Mouse (Mus musculus) neural tube, embryonic 11.5 days (tissue): ENCODE data around the gene Adipor2. TPM values are rescaled to one million over a fixed set of nuclear protein-coding genes. Genes with fewer than 3 reads are reported as not detected.
"Not testable (repeated sequence)": the region's sequence is repeated elsewhere in the genome, so short reads cannot be mapped to it uniquely, and the experiment has no call there.

Experiments used
- ATAC-seq: fragments of 200-750 bp; cut with Nextera tagmentation; 2 replicates; pipeline ENCODE4 v1.8.0; 2017; ENCODE audit warnings: moderate number of reproducible peaks, mild to moderate bottlenecking, moderate TSS enrichment, moderate library complexity; ENCODE audit not compliant: insufficient read depth, low FRiP score, low TSS enrichment
- DNase-seq: peaks from one replicate; pipeline ENCODE4 v3.0.0-alpha.2; 2015; ENCODE audit warnings: low spot score
- H3K27ac ChIP-seq: fragments of 300-500 bp; sonication (generic); 2 replicates; pipeline ENCODE4 v1.5.1; 2014; ENCODE audit warnings: low read depth, mild to moderate bottlenecking, low read length
- H3K27me3 ChIP-seq: fragments of 300-500 bp; sonication (generic); 2 replicates; pipeline ENCODE4 v1.6.1; 2014; ENCODE audit warnings: mild to moderate bottlenecking, low read length, mixed read lengths; ENCODE audit not compliant: control insufficient read depth, insufficient read depth
- H3K36me3 ChIP-seq: fragments of 300-500 bp; sonication (generic); 2 replicates; pipeline ENCODE4 v1.6.1; 2014; ENCODE audit warnings: mild to moderate bottlenecking, low read length, moderate library complexity, mixed read lengths; ENCODE audit not compliant: control insufficient read depth, insufficient read depth
- H3K4me1 ChIP-seq: fragments of 300-500 bp; sonication (generic); 2 replicates; pipeline ENCODE4 v1.6.1; 2014; ENCODE audit warnings: low read length, mixed read lengths; ENCODE audit not compliant: control insufficient read depth, insufficient read depth
- H3K4me2 ChIP-seq: fragments of 300-500 bp; sonication (generic); 2 replicates; pipeline ENCODE4 v1.6.1; 2014; ENCODE audit warnings: low read depth, mild to moderate bottlenecking, moderate library complexity
- H3K4me3 ChIP-seq: fragments of 300-500 bp; sonication (generic); 2 replicates; pipeline ENCODE4 v1.5.1; 2014; ENCODE audit warnings: low read depth, low read length
- H3K9ac ChIP-seq: fragments of 300-500 bp; sonication (generic); 2 replicates; pipeline ENCODE4 v1.6.1; 2014; ENCODE audit warnings: mild to moderate bottlenecking, low read length
- H3K9me3 ChIP-seq: fragments of 300-500 bp; sonication (generic); 2 replicates; pipeline ENCODE4 v1.6.1; 2016; ENCODE audit warnings: low read length; ENCODE audit not compliant: control insufficient read depth
- WGBS: fragments of 180-500 bp; shearing (Covaris S2); extraction: QIAGEN DNeasy Blood & Tissue Kit; methylation state at CpG from one replicate; pipeline ENCODE4 v1.1.7; 2014; 5-methylcytosine and 5-hydroxymethylcytosine counted together
- polyA plus RNA-seq: library from polyadenylated mRNA; unstranded; fragments of >200 nt; fragmentation: Nextera tagmentation; extraction: Ambion mirVana; gene quantifications from 2 replicates; pipeline ENCODE4 v1.2.1, GENCODE M21; 2014

Adipor2 gene
- polyA plus RNA-seq, 1 experiment from 2014 or later = 21.7 TPM

DNA sequence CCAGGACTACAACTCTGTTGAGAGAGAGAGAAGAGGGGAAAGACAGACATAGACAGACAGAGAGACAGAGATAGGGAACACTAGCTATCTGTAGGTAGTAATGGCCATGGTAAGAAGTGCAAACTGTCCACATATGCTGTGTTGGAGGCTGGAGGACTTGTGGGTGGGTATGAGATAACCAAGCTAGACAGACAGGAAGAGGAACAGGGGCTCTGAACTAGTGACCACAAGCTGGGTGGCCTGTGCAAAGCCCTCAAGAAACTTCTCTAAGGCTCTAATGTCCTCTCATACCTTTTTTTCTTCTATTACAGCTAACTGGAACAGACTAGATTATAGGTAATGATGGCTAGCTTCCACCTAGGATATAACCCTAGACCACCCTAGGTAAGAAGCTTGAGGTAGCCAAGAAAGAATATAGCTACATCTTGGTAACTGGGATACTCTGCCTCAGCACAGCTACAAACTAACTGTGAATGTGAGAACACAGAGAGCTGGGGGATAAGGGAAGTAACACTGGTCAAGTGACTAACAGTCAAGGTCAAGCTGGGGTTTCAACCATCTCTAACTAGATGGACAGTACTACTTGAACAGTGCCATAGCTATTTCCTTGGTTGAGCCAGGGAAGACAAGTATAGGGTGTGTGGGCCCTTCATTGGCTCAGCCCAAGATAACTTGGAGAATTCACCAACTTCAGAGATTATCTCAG lies 44.4 kb downstream of the Adipor2 start:
- no peak for DNase-seq
- Histone ChIP-seq H3K27ac (no peak overlapping the region), H3K9me3 (no peaks in the 10 kb centered on the region), H3K9ac (no peak overlapping the region), H3K36me3 (no peaks in the 10 kb centered on the region), H3K4me3 (no peak overlapping the region), H3K4me1 (no peaks in the 10 kb centered on the region), H3K4me2 (no peak overlapping the region), H3K27me3 (no peaks in the 10 kb centered on the region)
- no peak for ATAC-seq

DNA sequence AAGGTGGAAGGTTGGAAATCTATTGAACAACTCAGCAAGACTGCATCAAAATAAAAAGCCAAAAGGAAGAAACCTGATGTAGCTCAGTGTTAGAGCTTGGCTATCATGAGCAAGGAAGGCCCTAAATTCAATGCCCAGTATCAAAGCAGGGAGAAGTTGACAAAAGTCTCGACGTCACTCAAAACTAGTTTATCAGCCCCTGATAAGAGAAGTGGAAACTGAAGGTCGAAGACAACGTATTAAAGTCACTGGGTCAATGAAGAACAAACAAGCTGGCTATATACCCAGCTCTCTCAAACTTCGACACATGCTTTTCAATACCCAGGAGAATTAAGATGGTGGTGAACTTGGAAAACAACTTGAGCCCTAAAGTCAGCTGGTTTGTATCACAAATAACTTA lies 45.3 kb downstream of the Adipor2 start:
- 89% methylated on average over 5 of the region's 5 CpGs for WGBS
- Histone ChIP-seq H3K27ac (no peak overlapping the region), H3K4me1 (no peaks in the 10 kb centered on the region), H3K4me2 (no peak overlapping the region), H3K9ac (no peak overlapping the region), H3K36me3 (no peaks in the 10 kb centered on the region), H3K9me3 (no peaks in the 10 kb centered on the region), H3K4me3 (no peak overlapping the region), H3K27me3 (no peaks in the 10 kb centered on the region)
- DNase-seq (no peak), ATAC-seq (no peak)

DNA sequence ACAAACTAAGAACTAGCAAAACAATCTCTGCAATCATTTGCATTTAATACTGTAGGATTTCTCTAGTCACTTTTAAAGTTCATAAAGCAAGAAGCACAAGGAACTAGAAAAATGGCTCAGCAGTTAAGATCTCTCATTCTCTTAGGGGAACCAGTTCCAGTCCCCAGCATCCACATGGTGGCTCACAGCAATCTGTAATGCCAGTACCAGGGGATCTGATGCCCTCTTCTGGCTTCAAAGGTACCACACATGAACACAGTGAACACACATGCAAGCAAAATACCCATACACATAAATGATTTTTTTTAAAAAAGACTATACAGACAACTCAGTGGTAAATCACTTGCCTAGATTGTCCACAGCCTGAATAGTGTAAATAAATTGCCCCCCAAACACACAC lies 45.9 kb downstream of the Adipor2 start:
- no peak overlapping the region for H3K27ac ChIP-seq
- no peaks in the 10 kb centered on the region for H3K27me3 ChIP-seq
- no peak overlapping the region for H3K4me3 ChIP-seq
- no peak overlapping the region for H3K9ac ChIP-seq
- H3K9me3 ChIP-seq = no peaks in the 10 kb centered on the region
- DNase-seq (no peak), ATAC-seq (no peak)
- H3K4me2 ChIP-seq = no peak overlapping the region
- H3K36me3 ChIP-seq = no peaks in the 10 kb centered on the region
- H3K4me1 ChIP-seq = no peaks in the 10 kb centered on the region

DNA sequence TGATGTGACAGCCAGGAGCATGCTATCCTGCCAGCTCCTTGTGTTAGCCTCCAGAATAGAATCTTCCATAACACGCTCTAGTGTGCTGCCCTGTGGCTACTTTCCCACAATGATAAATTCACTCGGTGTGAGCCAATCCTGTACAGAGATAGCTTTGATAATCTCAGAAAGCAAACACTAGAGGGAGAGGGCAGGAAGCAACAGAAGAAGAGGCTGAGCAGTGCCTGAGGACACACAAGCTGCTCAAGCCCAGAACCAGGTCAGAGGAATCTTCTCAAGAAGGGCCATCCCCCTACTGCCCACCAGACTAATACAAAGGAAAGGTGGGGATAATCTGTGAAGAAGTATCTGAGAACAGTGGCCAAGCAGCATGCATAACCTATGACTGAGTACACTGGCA lies 50.1 kb downstream of the Adipor2 start:
- no peaks in the 10 kb centered on the region for H3K27me3 ChIP-seq
- DNase-seq (no peak), ATAC-seq (no peak)
- H3K9me3 ChIP-seq = no peaks in the 10 kb centered on the region
- no peak overlapping the region for H3K4me2 ChIP-seq
- peaks cover 2% of the 10 kb centered on the region; the same call in 1 of the 2 replicates for H3K36me3 ChIP-seq
- WGBS = 98% methylated on average over 2 of the region's 2 CpGs
- no peak overlapping the region for H3K9ac ChIP-seq
- H3K27ac ChIP-seq = no peak overlapping the region
- no peak overlapping the region for H3K4me3 ChIP-seq
- H3K4me1 ChIP-seq = no peaks in the 10 kb centered on the region

DNA sequence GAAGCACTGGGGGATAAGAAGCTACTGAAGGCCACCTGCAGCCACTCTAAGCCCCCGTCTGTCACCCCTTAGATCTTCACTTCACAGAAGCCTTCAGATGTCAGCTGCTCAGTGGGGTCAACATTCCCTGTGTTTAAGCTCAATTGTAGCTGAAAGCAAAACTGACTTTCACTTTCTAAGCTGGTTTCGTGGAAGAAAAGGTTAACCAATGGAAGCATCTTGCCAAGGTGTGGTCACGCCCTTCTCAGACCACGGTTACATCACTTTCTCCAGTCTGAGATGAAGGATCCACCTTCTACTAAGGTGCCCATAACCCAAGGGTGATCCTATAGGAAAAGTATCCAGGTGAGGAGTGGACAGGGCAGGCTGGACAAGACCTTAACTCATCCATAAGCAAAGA lies 50.7 kb downstream of the Adipor2 start:
- WGBS = 86% methylated on average over 3 of the region's 4 CpGs
- H3K4me1 ChIP-seq, H3K9me3 ChIP-seq, ATAC-seq, H3K27ac ChIP-seq, H3K36me3 ChIP-seq, H3K4me3 ChIP-seq, H3K27me3 ChIP-seq, H3K9ac ChIP-seq, H3K4me2 ChIP-seq, DNase-seq: not testable (repeated sequence)

DNA sequence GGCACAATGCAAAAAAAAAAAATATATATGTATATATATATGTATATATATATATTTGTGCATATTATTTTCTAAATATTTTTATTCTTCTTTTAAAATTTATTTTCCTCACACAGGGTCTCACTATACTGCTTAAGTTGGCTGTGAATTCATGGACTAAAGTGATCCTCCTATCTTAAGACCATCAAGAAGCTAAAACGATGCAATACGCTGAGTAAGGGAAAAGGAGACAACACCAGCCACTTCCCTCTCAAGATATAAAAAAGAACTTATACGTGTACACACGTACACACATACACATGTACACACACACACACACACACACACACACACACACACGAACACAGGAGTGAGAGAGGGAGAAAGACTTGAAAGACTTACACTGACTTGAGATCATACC lies 53.9 kb downstream of the Adipor2 start:
- Histone ChIP-seq H3K4me3 (no peak overlapping the region), H3K4me2 (no peak overlapping the region), H3K27ac (no peak overlapping the region), H3K36me3 (peaks cover 2% of the 10 kb centered on the region; the same call in 1 of the 2 replicates), H3K9ac (no peak overlapping the region), H3K9me3 (no peaks in the 10 kb centered on the region), H3K4me1 (no peaks in the 10 kb centered on the region), H3K27me3 (no peaks in the 10 kb centered on the region)
- ATAC-seq (no peak), DNase-seq (no peak)
- 93% methylated on average over 5 of the region's 5 CpGs for WGBS

DNA sequence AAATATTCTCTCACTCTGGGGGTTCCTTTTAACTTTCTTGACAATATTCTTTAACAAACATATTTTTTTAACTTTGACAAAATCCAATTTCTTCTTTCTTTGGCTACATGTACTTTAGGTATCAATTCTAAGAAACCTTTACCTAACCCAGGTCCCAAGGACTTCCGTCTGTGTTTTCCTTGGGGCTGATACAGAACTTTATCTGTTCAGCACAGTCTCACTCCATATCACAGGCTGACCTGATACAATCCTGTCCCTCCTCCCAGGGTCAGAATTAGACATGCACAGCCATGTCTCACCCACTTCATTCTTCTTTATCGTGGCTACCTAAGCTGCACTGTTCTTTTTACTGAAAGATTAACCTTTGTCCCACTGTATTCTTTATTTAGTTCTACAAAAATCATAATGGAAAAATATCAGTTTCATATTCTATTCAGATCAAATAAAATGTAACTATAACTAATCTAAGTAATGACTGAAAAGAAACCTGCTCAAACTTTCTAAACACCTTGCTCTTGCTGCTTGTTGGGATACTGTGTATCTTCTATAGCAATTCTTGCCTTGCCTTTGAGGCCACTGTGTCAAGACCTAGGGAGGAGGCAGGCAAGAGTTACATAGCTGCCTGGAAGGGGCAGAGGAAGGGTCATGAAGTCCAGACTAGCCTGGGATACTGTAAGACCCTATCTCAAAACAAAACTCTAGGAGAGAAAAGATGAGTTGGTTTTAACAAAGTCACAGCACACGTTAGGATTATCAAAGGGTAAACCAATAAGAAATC lies 56.4 kb downstream of the Adipor2 start:
- no peak overlapping the region for H3K9ac ChIP-seq
- 94% methylated on average over 3 of the region's 3 CpGs for WGBS
- H3K9me3 ChIP-seq = no peaks in the 10 kb centered on the region
- H3K4me2 ChIP-seq = no peak overlapping the region
- H3K27me3 ChIP-seq = no peaks in the 10 kb centered on the region
- H3K4me1 ChIP-seq = no peaks in the 10 kb centered on the region
- H3K36me3 ChIP-seq = peaks cover 6% of the 10 kb centered on the region
- ATAC-seq = no peak
- no peak overlapping the region for H3K27ac ChIP-seq
- no peak overlapping the region for H3K4me3 ChIP-seq
- DNase-seq = no peak

DNA sequence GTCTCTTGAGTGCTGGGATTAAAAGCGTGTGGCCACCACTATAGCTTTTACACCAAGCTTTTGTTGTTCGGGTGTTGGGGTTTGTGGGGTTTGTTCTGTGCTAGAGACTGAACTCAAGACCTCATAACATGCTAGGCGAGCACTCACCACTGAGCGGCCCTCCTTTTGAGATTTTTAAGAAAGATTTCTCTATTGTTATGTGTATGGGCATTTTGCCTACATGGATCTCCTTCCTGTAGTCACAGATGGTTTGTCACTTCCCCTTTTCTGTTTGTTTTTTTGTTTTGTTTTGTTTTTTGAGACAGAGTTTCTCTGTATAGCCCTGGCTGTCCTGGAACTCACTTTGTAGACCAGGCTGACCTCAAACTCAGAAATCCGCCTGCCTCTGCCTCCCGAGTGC lies 57.3 kb downstream of the Adipor2 start:
- not testable (repeated sequence) for H3K27ac ChIP-seq, DNase-seq, H3K9me3 ChIP-seq, H3K4me2 ChIP-seq, H3K9ac ChIP-seq, ATAC-seq, H3K36me3 ChIP-seq, H3K4me1 ChIP-seq, H3K27me3 ChIP-seq, H3K4me3 ChIP-seq
- 86% methylated on average over 6 of the region's 6 CpGs for WGBS

DNA sequence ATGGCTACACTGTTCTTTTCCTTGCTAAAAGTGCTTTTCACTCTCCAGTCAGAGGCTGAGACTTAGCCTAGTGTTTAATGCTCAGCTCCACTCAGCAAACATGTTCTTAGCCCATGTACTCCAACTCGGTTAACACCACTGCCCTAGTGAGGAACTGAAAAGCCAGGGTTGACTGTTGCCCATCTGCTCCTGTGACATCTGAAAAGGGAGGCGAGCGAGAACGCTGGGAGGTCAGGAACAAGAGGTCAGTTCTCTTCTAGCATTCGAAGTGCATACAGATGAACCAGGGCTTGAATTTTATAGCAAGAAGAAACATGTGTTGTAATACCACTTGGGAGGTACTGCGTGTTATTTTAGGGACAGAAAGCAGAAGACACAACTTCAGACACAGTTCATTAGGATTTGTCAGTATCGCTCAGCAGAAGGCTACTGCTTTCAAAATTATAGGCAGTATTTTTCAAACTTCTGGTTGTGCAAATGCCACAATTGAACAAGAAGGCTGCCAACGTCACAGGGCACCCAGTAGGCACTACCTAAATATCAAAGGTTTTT lies 59.4 kb downstream of the Adipor2 start:
- H3K27ac ChIP-seq = no peak overlapping the region
- no peaks in the 10 kb centered on the region for H3K9me3 ChIP-seq
- H3K9ac ChIP-seq = no peak overlapping the region
- WGBS = 89% methylated on average over 8 of the region's 8 CpGs
- H3K4me1 ChIP-seq = no peaks in the 10 kb centered on the region
- no peak for ATAC-seq
- H3K4me2 ChIP-seq = no peak overlapping the region
- H3K36me3 ChIP-seq = peaks cover 5% of the 10 kb centered on the region
- DNase-seq = no peak
- H3K27me3 ChIP-seq = no peaks in the 10 kb centered on the region
- H3K4me3 ChIP-seq = no peak overlapping the region
